Mouse (Mus musculus): ENCODE results near the gene Usp16. TPM values are rescaled to one million over a fixed set of nuclear protein-coding genes. Genes with fewer than 3 reads are reported as not detected.

Usp16 gene
- polyA plus RNA-seq, 1 experiment, result 24.3 TPM

- TF ChIP-seq GATA1 (IDR thresholded peaks at IDR 0.05; ENCODE audit: low read length), result no peak
These were observed 69.7 kb downstream of the Usp16 start for GRCm38 (mm10) chr16:87524228-87524627.

DNA sequence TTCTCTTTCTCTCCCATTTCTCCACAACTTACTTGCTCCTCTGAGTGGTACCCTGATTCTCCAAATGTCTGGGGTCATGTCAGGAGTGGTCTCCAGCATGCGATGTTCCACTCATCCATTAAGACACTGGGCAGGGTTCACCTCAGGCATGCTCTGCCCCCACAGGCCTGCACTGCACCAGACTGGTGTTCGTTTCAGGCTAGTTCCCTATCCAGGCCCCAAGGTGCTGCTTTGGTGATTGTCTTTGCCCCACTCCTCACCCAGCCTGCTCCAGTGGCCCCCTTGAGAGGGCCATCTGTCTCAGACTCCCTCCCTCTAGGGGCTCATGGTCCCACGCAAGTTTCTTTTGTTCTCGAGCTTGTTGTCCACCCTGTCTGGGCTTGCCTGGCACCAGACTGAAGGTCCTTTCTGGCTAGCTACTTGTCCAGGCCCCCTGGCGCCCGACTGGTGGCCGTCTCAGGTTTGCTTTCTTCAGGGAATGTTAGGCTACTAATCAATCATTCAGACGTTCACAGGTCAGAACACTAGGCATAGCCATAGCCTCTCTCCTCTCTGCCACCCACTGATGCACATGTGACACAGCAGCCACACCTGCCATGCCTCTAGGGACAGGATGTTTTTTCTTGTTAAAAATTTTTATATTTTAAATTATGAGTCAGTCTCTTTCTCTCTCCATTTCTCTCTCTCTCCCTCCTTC is 73.2 kb downstream of the Usp16 start:
- TF ChIP-seq GATA1 (IDR thresholded peaks at IDR 0.05; ENCODE audit: low read length), result no peak

GRCm38 (mm10) chr16:87528755-87529154 is 74.3 kb downstream of the Usp16 start:
- TF ChIP-seq GATA1 (IDR thresholded peaks at IDR 0.05; ENCODE audit: low read length), result no peak

Other genes starting within 250 kb of the Usp16 start
- 6.0 and 8.0 TPM in 2 replicates for gene N6amt1, start 100.5 kb upstream of the Usp16 start, polyA plus RNA-seq (2012)
- gene Ltn1, start 22.1 kb upstream of the Usp16 start, polyA plus RNA-seq (2012), result 2.4 and 3.5 TPM in 2 replicates
- gene Rwdd2b, start 14.1 kb upstream of the Usp16 start, polyA plus RNA-seq (2012), result 1.8 and 2.5 TPM in 2 replicates
- gene Cct8, start 41.2 kb downstream of the Usp16 start, polyA plus RNA-seq (2012), result 93.4 and 133 TPM in 2 replicates
- gene Map3k7cl, start 98.6 kb downstream of the Usp16 start, polyA plus RNA-seq (2012), result not detected in 2 replicates
- gene Bach1, start 244.2 kb downstream of the Usp16 start, polyA plus RNA-seq (2012), result 5.6 and 6.4 TPM in 2 replicates